Comparison of ENCODE assay signal across 16 mouse cellular contexts in the genomic region with DNA sequence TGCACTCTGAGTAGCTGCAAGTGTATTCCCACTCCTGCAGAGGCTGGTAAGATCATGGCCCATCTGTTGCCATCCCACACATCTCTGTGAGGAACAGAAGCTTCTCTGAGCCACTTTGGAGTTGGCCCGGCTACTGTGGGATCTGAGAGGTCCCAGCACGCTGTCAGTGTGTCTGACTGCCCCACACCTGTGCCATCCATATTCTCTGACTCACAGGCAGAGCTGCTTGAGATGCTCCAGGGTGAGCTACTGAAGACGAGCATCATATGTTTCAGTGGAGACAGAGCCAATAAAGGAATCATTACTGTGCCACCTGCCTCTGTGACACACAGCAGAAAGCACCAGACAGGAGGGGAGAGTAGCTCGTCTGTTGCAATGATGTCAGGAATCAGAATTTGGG.
DNase-seq lines count a peak whose midpoint lies in the region; ATAC-seq and TF ChIP-seq lines count a peak whose summit lies in the region.
"Had no signal": no experiment of that assay in that cellular context is flagged by ENCODE, and none has a peak within 500 bp of the region (broad histone marks: within the 10 kb centered on the region; RNA-seq: fewer than 3 reads in every experiment).

No protein-coding gene starts in this region.

- no peaks in the 10 kb centered on the region for H3K4me1 ChIP-seq in forebrain, embryonic 16.5 days (replicated peaks; ENCODE audit: control insufficient read depth, insufficient read depth, low read length)
- no peaks in the 10 kb centered on the region for H3K4me1 ChIP-seq in forebrain, embryonic 12.5 days
- no peaks in the 10 kb centered on the region for H3K4me1 ChIP-seq in lung, adult 2 months (ENCODE audit: control insufficient read depth, insufficient read depth, low read length)
- H3K4me1 ChIP-seq in embryonic facial prominence, embryonic 10.5 days = no peaks in the 10 kb centered on the region
- H3K4me1 ChIP-seq: embryonic facial prominence, embryonic 12.5 days; liver, embryonic 15.5 days; megakaryocyte, embryonic 14.5 days had no signal

- DNase-seq in cerebellum, postnatal 10 days = peak; percentile 67 to 76
- DNase-seq in layer of hippocampus, adult 9-11 months = peak; percentile 89
- DNase-seq in right cerebral cortex, adult 18-20 months = peak; percentile 88
- DNase-seq in lung, adult 2 months = no peak
- DNase-seq in embryonic facial prominence, embryonic 10.5 days (ENCODE audit: low spot score) = no peak
- DNase-seq: adrenal gland, adult 2 months; gastrocnemius, postnatal 10 days; heart, postnatal 14 days; kidney, postnatal 10 days; thymus, postnatal 4 days had no signal

- no peaks in the 10 kb centered on the region; the same call in 1 of the 2 replicates for H3K9me3 ChIP-seq in forebrain, embryonic 16.5 days (ENCODE audit: control insufficient read depth, low read length)
- H3K9me3 ChIP-seq in forebrain, embryonic 12.5 days = no peaks in the 10 kb centered on the region
- H3K9me3 ChIP-seq in embryonic facial prominence, embryonic 10.5 days = peaks cover 3% of the 10 kb centered on the region; the same call in 1 of the 2 replicates
- H3K9me3 ChIP-seq: liver, embryonic 15.5 days had no signal

- H3K36me3 ChIP-seq in forebrain, embryonic 16.5 days (ENCODE audit: control insufficient read depth, insufficient read depth) = no peaks in the 10 kb centered on the region
- H3K36me3 ChIP-seq in forebrain, embryonic 12.5 days (replicated peaks) = no peaks in the 10 kb centered on the region
- H3K36me3 ChIP-seq in embryonic facial prominence, embryonic 10.5 days (replicated peaks) = no peaks in the 10 kb centered on the region
- H3K36me3 ChIP-seq: embryonic facial prominence, embryonic 12.5 days; liver, embryonic 15.5 days had no signal

- no peak overlapping the region for H3K9ac ChIP-seq in forebrain, embryonic 16.5 days (replicated peaks; ENCODE audit: low read depth, low read length)
- H3K9ac ChIP-seq in forebrain, embryonic 12.5 days = no peak overlapping the region
- H3K9ac ChIP-seq: embryonic facial prominence, embryonic 12.5 days; liver, embryonic 15.5 days had no signal

- no peak for TF ChIP-seq POLR2A in lung, adult 2 months (IDR thresholded peaks at IDR 0.05; ENCODE audit: borderline replicate concordance, extremely low read depth, low read depth, low read length)

- TF ChIP-seq CTCF in lung, adult 2 months (IDR thresholded peaks at IDR 0.05; ENCODE audit: insufficient read depth, low read length) = no peak

- H3K4me3 ChIP-seq in forebrain, embryonic 16.5 days (replicated peaks; ENCODE audit: low read length) = no peak overlapping the region
- H3K4me3 ChIP-seq in forebrain, embryonic 12.5 days (replicated peaks) = no peak overlapping the region
- no peak overlapping the region for H3K4me3 ChIP-seq in lung, adult 2 months (replicated peaks; ENCODE audit: extremely low read depth, low read depth, low read length)
- no peak overlapping the region for H3K4me3 ChIP-seq in embryonic facial prominence, embryonic 10.5 days
- H3K4me3 ChIP-seq: embryonic facial prominence, embryonic 12.5 days; liver, embryonic 15.5 days; megakaryocyte, embryonic 14.5 days had no signal

- H3K27ac ChIP-seq in forebrain, embryonic 16.5 days (ENCODE audit: low read length) = no peak overlapping the region
- H3K27ac ChIP-seq in forebrain, embryonic 12.5 days = no peak overlapping the region
- H3K27ac ChIP-seq in embryonic facial prominence, embryonic 10.5 days (replicated peaks) = no peak overlapping the region
- H3K27ac ChIP-seq: embryonic facial prominence, embryonic 12.5 days; liver, embryonic 15.5 days had no signal

- ATAC-seq in forebrain, embryonic 16.5 days = peak; percentile 55; the same call in 1 of the 2 replicates
- no peak for ATAC-seq in forebrain, embryonic 12.5 days (ENCODE audit: low FRiP score)
- no peak for ATAC-seq in granulocyte monocyte progenitor cell, adult 5-6 weeks (replicated peaks; ENCODE audit: poor library complexity, severe bottlenecking)

- 72% methylated on average over 4 of the region's 4 CpGs for whole genome bisulfite sequencing in forebrain, embryonic 16.5 days
- WGBS in forebrain, embryonic 12.5 days = 82% methylated on average over 4 of the region's 4 CpGs
- WGBS in lung, adult 2 months = 70% methylated on average over 4 of the region's 4 CpGs
- 83% methylated on average over 4 of the region's 4 CpGs for WGBS in embryonic facial prominence, embryonic 10.5 days

- no peaks in the 10 kb centered on the region for H3K27me3 ChIP-seq in forebrain, embryonic 16.5 days (replicated peaks; ENCODE audit: control insufficient read depth, insufficient read depth, low read length)
- no peaks in the 10 kb centered on the region for H3K27me3 ChIP-seq in forebrain, embryonic 12.5 days
- no peaks in the 10 kb centered on the region for H3K27me3 ChIP-seq in embryonic facial prominence, embryonic 10.5 days (replicated peaks; ENCODE audit: low read depth, poor library complexity, severe bottlenecking)
- H3K27me3 ChIP-seq: embryonic facial prominence, embryonic 12.5 days; liver, embryonic 15.5 days; megakaryocyte, embryonic 14.5 days had no signal

- no peak overlapping the region for H3K4me2 ChIP-seq in forebrain, embryonic 16.5 days (ENCODE audit: low read length)
- H3K4me2 ChIP-seq in forebrain, embryonic 12.5 days = no peak overlapping the region
- H3K4me2 ChIP-seq: embryonic facial prominence, embryonic 12.5 days; liver, embryonic 15.5 days had no signal

Comparison
In these comparisons a context has a peak if more than half of its experiments do, and no peak if none do; other contexts are left out.
1. DNase-seq: peak in cerebellum, postnatal 10 days (2 of 2), layer of hippocampus, adult 9-11 months (single experiment) and right cerebral cortex, adult 18-20 months (single experiment); none in lung, adult 2 months (single experiment) and embryonic facial prominence, embryonic 10.5 days (single experiment).